Mouse (Mus musculus) liver, embryonic 14.5 days (tissue): ENCODE results near the gene Trp53i11.

Experiments used
- CTCF ChIP-seq: IDR thresholded peaks from 2 replicates; pipeline ENCODE4 v1.5.1; 2016; ENCODE audit warnings: antibody characterized with exemption, low read depth, control low read depth
- EP300 ChIP-seq: IDR thresholded peaks from 2 replicates; pipeline ENCODE4 v1.6.1; 2016; ENCODE audit warnings: antibody characterized with exemption, low read depth

- no peak for TF ChIP-seq CTCF
- no peak for TF ChIP-seq EP300
Measured at GRCm38 (mm10) chr2:93175721-93176120, 11.6 kb upstream of the Trp53i11 start.
